Mouse (Mus musculus) stomach, embryonic 14.5 days (tissue): ENCODE measurements around the gene Gm14406. TPM values are rescaled to one million over a fixed set of nuclear protein-coding genes. Genes with fewer than 3 reads are reported as not detected.
"Not testable (repeated sequence)": the region's sequence is repeated elsewhere in the genome, so short reads cannot be mapped to it uniquely, and the experiment has no call there.

Source experiments
- ATAC-seq: fragments of 200-750 bp; cut with Nextera tagmentation; 2 replicates; pipeline ENCODE4 v1.8.0; 2017; ENCODE audit warnings: low read depth, moderate TSS enrichment; ENCODE audit not compliant: insufficient number of reproducible peaks, insufficient read depth, low FRiP score
- H3K27ac ChIP-seq: fragments of 300-500 bp; sonication (generic); 2 replicates; pipeline ENCODE4 v1.5.1; 2014; ENCODE audit warnings: mild to moderate bottlenecking, low read length, moderate library complexity, mixed read lengths
- H3K27me3 ChIP-seq: fragments of 300-500 bp; sonication (generic); 2 replicates; pipeline ENCODE4 v1.6.1; 2014; ENCODE audit warnings: low read length, control low read depth, mixed read lengths; ENCODE audit not compliant: control insufficient read depth, insufficient read depth
- H3K36me3 ChIP-seq: fragments of 300-500 bp; sonication (generic); 2 replicates; pipeline ENCODE4 v1.6.1; 2014; ENCODE audit warnings: mild to moderate bottlenecking, control low read depth, low read length, moderate library complexity, mixed read lengths; ENCODE audit not compliant: control insufficient read depth, insufficient read depth
- H3K4me1 ChIP-seq: fragments of 300-500 bp; sonication (generic); 2 replicates; pipeline ENCODE4 v1.6.1; 2014; ENCODE audit warnings: low read length, control low read depth, mixed read lengths; ENCODE audit not compliant: control insufficient read depth, insufficient read depth
- H3K4me2 ChIP-seq: fragments of 300-500 bp; sonication (generic); replicated peaks from 2 replicates; pipeline ENCODE4 v1.6.1; 2014; ENCODE audit warnings: low read depth, low read length, control low read depth
- H3K4me3 ChIP-seq: fragments of 300-500 bp; sonication (generic); 2 replicates; pipeline ENCODE4 v1.5.1; 2014; ENCODE audit warnings: low read depth, low read length, control low read depth
- H3K9ac ChIP-seq: fragments of 300-500 bp; sonication (generic); replicated peaks from 2 replicates; pipeline ENCODE4 v1.6.1; 2014; ENCODE audit warnings: low read depth, mild to moderate bottlenecking, control low read depth, low read length, moderate library complexity, mixed read lengths
- H3K9me3 ChIP-seq: fragments of 300-500 bp; sonication (generic); 2 replicates; pipeline ENCODE4 v1.6.1; 2016; ENCODE audit warnings: low read depth, low read length, control low read depth; ENCODE audit not compliant: control insufficient read depth
- WGBS: fragments of 180-500 bp; shearing (Covaris S2); extraction: QIAGEN DNeasy Blood & Tissue Kit; methylation state at CpG from one replicate; pipeline ENCODE4 v1.1.7; 2014; 5-methylcytosine and 5-hydroxymethylcytosine counted together
- polyA plus RNA-seq: library from polyadenylated mRNA; unstranded; fragments of >200 nt; fragmentation: Nextera tagmentation; extraction: Ambion mirVana; gene quantifications from 2 replicates; pipeline ENCODE4 v1.2.1, GENCODE M21; 2014

The Gm14406 gene
- not detected in 2 replicates for polyA plus RNA-seq

- not testable (repeated sequence) for H3K4me3 ChIP-seq
Measured at GRCm38 (mm10) chr2:177577998-177578397, at the start of gene Gm14406. Gene Gm14406 (minus strand): TSS chr2:177578210.

GRCm38 (mm10) chr2:177575141-177575540, 2.9 kb downstream of the Gm14406 start:
- not testable (repeated sequence) for H3K9ac ChIP-seq, H3K36me3 ChIP-seq, H3K9me3 ChIP-seq, H3K4me2 ChIP-seq, ATAC-seq, H3K4me1 ChIP-seq, H3K4me3 ChIP-seq, H3K27ac ChIP-seq, H3K27me3 ChIP-seq
- whole genome bisulfite sequencing: 78% methylated on average over 1 of the region's 2 CpGs

More at GRCm38 (mm10) chr2:177577998-177578397, at the start of gene Gm14406:
- H3K4me2 ChIP-seq, H3K9ac ChIP-seq, H3K27ac ChIP-seq, H3K4me1 ChIP-seq, H3K9me3 ChIP-seq, H3K36me3 ChIP-seq, ATAC-seq, H3K27me3 ChIP-seq: not testable (repeated sequence)
- 89% methylated on average over 2 of the region's 2 CpGs for WGBS

GRCm38 (mm10) chr2:177559365-177559764, 18.6 kb downstream of the Gm14406 start:
- ATAC-seq, H3K4me1 ChIP-seq, H3K36me3 ChIP-seq, H3K27me3 ChIP-seq, H3K9ac ChIP-seq, H3K4me3 ChIP-seq, H3K9me3 ChIP-seq, H3K4me2 ChIP-seq, H3K27ac ChIP-seq: not testable (repeated sequence)
- 78% methylated on average over 4 of the region's 4 CpGs for WGBS

- H3K4me1 ChIP-seq, H3K4me3 ChIP-seq, ATAC-seq, H3K9me3 ChIP-seq, H3K27me3 ChIP-seq, H3K36me3 ChIP-seq, H3K27ac ChIP-seq, H3K4me2 ChIP-seq, H3K9ac ChIP-seq: not testable (repeated sequence)
- WGBS: no CpG with 5 or more reads among the region's 1 CpGs
Measured at GRCm38 (mm10) chr2:177555261-177555660, 22.7 kb downstream of the Gm14406 start.

- not testable (repeated sequence) for H3K4me3 ChIP-seq, H3K27me3 ChIP-seq, ATAC-seq, H3K4me2 ChIP-seq, H3K4me1 ChIP-seq, H3K27ac ChIP-seq, H3K9me3 ChIP-seq, H3K36me3 ChIP-seq, H3K9ac ChIP-seq
- WGBS: 84% methylated on average over 5 of the region's 5 CpGs
Measured at GRCm38 (mm10) chr2:177537717-177538116, 40.3 kb downstream of the Gm14406 start.

GRCm38 (mm10) chr2:177537141-177537540, 40.9 kb downstream of the Gm14406 start:
- not testable (repeated sequence) for H3K9ac ChIP-seq, H3K9me3 ChIP-seq, H3K4me2 ChIP-seq, H3K36me3 ChIP-seq, H3K4me1 ChIP-seq, H3K27ac ChIP-seq, H3K4me3 ChIP-seq, ATAC-seq, H3K27me3 ChIP-seq
- 83% methylated on average over 2 of the region's 2 CpGs for WGBS

- ATAC-seq: no peak
Measured at GRCm38 (mm10) chr2:177535876-177536275, 42.1 kb downstream of the Gm14406 start.

GRCm38 (mm10) chr2:177524171-177524570, 53.8 kb downstream of the Gm14406 start:
- 89% methylated on average over 16 of the region's 16 CpGs for WGBS
- not testable (repeated sequence) for H3K4me2 ChIP-seq, ATAC-seq, H3K27ac ChIP-seq, H3K9me3 ChIP-seq, H3K27me3 ChIP-seq, H3K9ac ChIP-seq, H3K36me3 ChIP-seq, H3K4me1 ChIP-seq, H3K4me3 ChIP-seq

More at GRCm38 (mm10) chr2:177535876-177536275, 42.1 kb downstream of the Gm14406 start:
- no peak overlapping the region for H3K27ac ChIP-seq
- no peaks in the 10 kb centered on the region for H3K36me3 ChIP-seq
- H3K4me2 ChIP-seq: no peak overlapping the region
- H3K4me3 ChIP-seq: no peak overlapping the region
- H3K9ac ChIP-seq: no peak overlapping the region
- H3K4me1 ChIP-seq: no peaks in the 10 kb centered on the region
- H3K9me3 ChIP-seq: no peaks in the 10 kb centered on the region
- no peaks in the 10 kb centered on the region for H3K27me3 ChIP-seq
- 76% methylated on average over 9 of the region's 9 CpGs for WGBS

GRCm38 (mm10) chr2:177523674-177524073, 54.3 kb downstream of the Gm14406 start:
- not testable (repeated sequence) for H3K36me3 ChIP-seq, H3K27me3 ChIP-seq
- 92% methylated on average over 6 of the region's 6 CpGs for WGBS

More at GRCm38 (mm10) chr2:177523674-177524073, 54.3 kb downstream of the Gm14406 start:
- not testable (repeated sequence) for H3K4me1 ChIP-seq, H3K9me3 ChIP-seq, H3K9ac ChIP-seq, H3K4me2 ChIP-seq, H3K27ac ChIP-seq, H3K4me3 ChIP-seq, ATAC-seq
